Mouse (Mus musculus) forebrain, embryonic 12.5 days (tissue): ENCODE data around the gene Ccl21b. TPM values are rescaled to one million over a fixed set of nuclear protein-coding genes. Genes with fewer than 3 reads are reported as not detected.
"Not testable (repeated sequence)": the region's sequence is repeated elsewhere in the genome, so short reads cannot be mapped to it uniquely, and the experiment has no call there.

Source experiments
- ATAC-seq: fragments of 200-750 bp; cut with Nextera tagmentation; 2 replicates; pipeline ENCODE4 v1.8.0; 2017; ENCODE audit warnings: moderate TSS enrichment; ENCODE audit not compliant: low FRiP score
- H3K27ac ChIP-seq: fragments of 300-500 bp; sonication (generic); 2 replicates; pipeline ENCODE4 v1.5.1; 2016; ENCODE audit warnings: mild to moderate bottlenecking
- H3K27me3 ChIP-seq: fragments of 300-500 bp; sonication (generic); 2 replicates; pipeline ENCODE4 v1.6.1; 2016; ENCODE audit warnings: mild to moderate bottlenecking
- H3K36me3 ChIP-seq: fragments of 300-500 bp; sonication (generic); replicated peaks from 2 replicates; pipeline ENCODE4 v1.6.1; 2016; ENCODE audit warnings: mild to moderate bottlenecking
- H3K4me1 ChIP-seq: fragments of 300-500 bp; sonication (generic); 2 replicates; pipeline ENCODE4 v1.6.1; 2016
- H3K4me2 ChIP-seq: fragments of 300-500 bp; sonication (generic); 2 replicates; pipeline ENCODE4 v1.6.1; 2016; ENCODE audit warnings: mild to moderate bottlenecking, moderate library complexity
- H3K4me3 ChIP-seq: fragments of 300-500 bp; sonication (generic); replicated peaks from 2 replicates; pipeline ENCODE4 v1.5.1; 2016; ENCODE audit warnings: mild to moderate bottlenecking
- H3K9ac ChIP-seq: fragments of 300-500 bp; sonication (generic); 2 replicates; pipeline ENCODE4 v1.6.1; 2016; ENCODE audit warnings: mild to moderate bottlenecking
- H3K9me3 ChIP-seq: fragments of 300-500 bp; sonication (generic); 2 replicates; pipeline ENCODE4 v1.6.1; 2016
- WGBS: fragments of 180-500 bp; shearing (Covaris S2); methylation state at CpG from one replicate; pipeline ENCODE4 v1.1.7; 2016; 5-methylcytosine and 5-hydroxymethylcytosine counted together
- polyA plus RNA-seq: library from polyadenylated mRNA; unstranded; fragments of >200 nt; fragmentation: Nextera tagmentation; extraction: Ambion mirVana; gene quantifications from 2 replicates; pipeline ENCODE4 v1.2.1, GENCODE M21; 2016

Gene Ccl21b
- polyA plus RNA-seq, result not detected in 2 replicates

GRCm38 (mm10) chr4:42255467-42255866, at the start of gene Ccl21b:
Gene Ccl21b, plus strand, starts transcription at chr4:42255767.
- H3K27me3 ChIP-seq, ATAC-seq, H3K4me1 ChIP-seq, H3K4me3 ChIP-seq, H3K9me3 ChIP-seq, H3K36me3 ChIP-seq, H3K4me2 ChIP-seq, H3K27ac ChIP-seq, H3K9ac ChIP-seq: not testable (repeated sequence)
- no CpG with 5 or more reads among the region's 5 CpGs for whole genome bisulfite sequencing

GRCm38 (mm10) chr4:42240339-42240738, 15.2 kb upstream of the Ccl21b start, which contains the start of gene Gm10600:
Gene Gm10600, plus strand, starts transcription at chr4:42240639.
- H3K36me3 ChIP-seq, H3K27ac ChIP-seq, H3K4me2 ChIP-seq, H3K4me3 ChIP-seq, ATAC-seq, H3K9ac ChIP-seq, H3K9me3 ChIP-seq, H3K4me1 ChIP-seq, H3K27me3 ChIP-seq: not testable (repeated sequence)
- no CpG with 5 or more reads among the region's 4 CpGs for WGBS

- H3K4me3 ChIP-seq, H3K9ac ChIP-seq: not testable (repeated sequence)
Observed at GRCm38 (mm10) chr4:42293967-42294366, 38.4 kb downstream of the Ccl21b start, which contains the start of gene Gm21953. Gene Gm21953, plus strand, starts transcription at chr4:42294267.

More at GRCm38 (mm10) chr4:42293967-42294366, 38.4 kb downstream of the Ccl21b start, which contains the start of gene Gm21953:
- H3K4me1 ChIP-seq, ATAC-seq, H3K9me3 ChIP-seq, H3K27me3 ChIP-seq, H3K4me2 ChIP-seq, H3K36me3 ChIP-seq, H3K27ac ChIP-seq: not testable (repeated sequence)
- no CpG with 5 or more reads among the region's 18 CpGs for WGBS

Other genes starting within 250 kb of the Ccl21b start
- gene Gm21093, start 221.0 kb upstream of the Ccl21b start, polyA plus RNA-seq, result 0.37 and 0.49 TPM in 2 replicates
- gene Gm3893, start 164.6 kb upstream of the Ccl21b start, polyA plus RNA-seq, result not detected in 2 replicates
- 0.57 TPM in 1 of 2 replicates, not detected in the other for gene Gm13304, start 140.9 kb upstream of the Ccl21b start, polyA plus RNA-seq
- gene Gm13306, start 102.3 kb upstream of the Ccl21b start, polyA plus RNA-seq, result not detected in 2 replicates
- not detected in 2 replicates for gene Gm13305, start 87.2 kb upstream of the Ccl21b start, polyA plus RNA-seq
- not detected in 2 replicates for gene Gm10600, start 15.1 kb upstream of the Ccl21b start, polyA plus RNA-seq
- gene Gm21953, start 38.5 kb downstream of the Ccl21b start, polyA plus RNA-seq, result not detected in 2 replicates
- gene Fam205a3, start 62.6 kb downstream of the Ccl21b start, polyA plus RNA-seq, result 0.08 and 0.10 TPM in 2 replicates
- not detected in 2 replicates for gene Gm21586, start 183.6 kb downstream of the Ccl21b start, polyA plus RNA-seq
- not detected in 2 replicates for gene Gm2163, start 211.0 kb downstream of the Ccl21b start, polyA plus RNA-seq